Mouse (Mus musculus) testis, adult 2 months (tissue): ENCODE data around the gene Plcb1.

Source experiments
- CTCF ChIP-seq: fragments of 200-500 bp; IDR thresholded peaks from 2 replicates; pipeline ENCODE4 v1.5.1; 2012; ENCODE audit warnings: low read depth, mild to moderate bottlenecking, inconsistent platforms, low read length, moderate library complexity; ENCODE audit not compliant: control insufficient read depth, insufficient read depth, insufficient replicate concordance
- POLR2A ChIP-seq: fragments of 200-500 bp; IDR thresholded peaks from 2 replicates; pipeline ENCODE4 v1.6.1; 2012; ENCODE audit warnings: low read depth, mild to moderate bottlenecking, inconsistent platforms, low read length, moderate library complexity; ENCODE audit not compliant: control insufficient read depth

DNA sequence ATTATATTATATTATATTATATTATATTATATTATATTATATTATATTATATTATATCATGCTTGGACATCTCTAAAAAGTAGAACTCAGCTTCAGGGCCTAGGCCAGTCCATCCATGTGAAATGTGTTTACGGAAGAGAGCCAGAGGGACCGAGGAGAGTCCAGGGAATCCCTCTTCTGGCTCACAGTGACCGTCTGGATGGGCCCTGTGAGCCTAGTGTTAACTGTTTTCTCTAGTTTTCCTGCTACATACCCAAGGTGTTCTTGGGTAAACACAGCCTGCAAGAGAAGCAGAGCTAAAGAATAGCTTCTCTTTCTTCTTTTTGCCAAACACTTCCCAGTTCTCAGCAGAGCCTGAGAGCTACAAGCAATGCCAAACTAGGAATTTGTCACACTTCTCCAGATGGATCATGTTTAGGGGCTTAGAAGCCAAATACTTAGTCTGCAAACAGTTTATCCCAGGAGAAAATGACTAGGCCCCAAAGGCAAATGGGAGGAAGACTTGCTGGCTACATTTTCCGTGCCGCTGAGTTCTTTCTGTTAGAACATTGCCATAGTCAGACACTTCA, 649.2 kb downstream of the Plcb1 start:
- TF ChIP-seq POLR2A = no peak
- TF ChIP-seq CTCF = no peak
